Mouse (Mus musculus) liver, embryonic 16.5 days (tissue): ENCODE results near the gene Arhgef1. TPM values are rescaled to one million over a fixed set of nuclear protein-coding genes. Genes with fewer than 3 reads are reported as not detected.

Experiments
- ATAC-seq: fragments of 200-750 bp; cut with Nextera tagmentation; 2 replicates; pipeline ENCODE4 v1.8.0; 2017; ENCODE audit warnings: low read depth, mild to moderate bottlenecking, moderate number of reproducible peaks, moderate library complexity
- H3K27ac ChIP-seq: fragments of 300-500 bp; sonication (generic); 2 replicates; pipeline ENCODE4 v1.5.1; 2014; ENCODE audit warnings: mild to moderate bottlenecking, low read length
- H3K27me3 ChIP-seq: fragments of 300-500 bp; sonication (generic); 2 replicates; pipeline ENCODE4 v1.6.1; 2014; ENCODE audit warnings: low read depth, low read length, mixed read lengths; ENCODE audit not compliant: control insufficient read depth, insufficient read depth
- H3K36me3 ChIP-seq: fragments of 300-500 bp; sonication (generic); 2 replicates; pipeline ENCODE4 v1.6.1; 2014; ENCODE audit warnings: mild to moderate bottlenecking; ENCODE audit not compliant: control insufficient read depth, insufficient read depth
- H3K4me1 ChIP-seq: fragments of 300-500 bp; sonication (generic); 2 replicates; pipeline ENCODE4 v1.6.1; 2014; ENCODE audit warnings: low read depth, low read length, mixed read lengths; ENCODE audit not compliant: control insufficient read depth
- H3K4me2 ChIP-seq: fragments of 300-500 bp; sonication (generic); 2 replicates; pipeline ENCODE4 v1.6.1; 2014; ENCODE audit warnings: low read depth, low read length, mixed read lengths
- H3K4me3 ChIP-seq: fragments of 300-500 bp; sonication (generic); 2 replicates; pipeline ENCODE4 v1.5.1; 2014; ENCODE audit warnings: low read depth, mild to moderate bottlenecking, low read length
- H3K9ac ChIP-seq: fragments of 300-500 bp; sonication (generic); 2 replicates; pipeline ENCODE4 v1.6.1; 2014; ENCODE audit warnings: low read depth, low read length
- H3K9me3 ChIP-seq: fragments of 300-500 bp; sonication (generic); replicated peaks from 2 replicates; pipeline ENCODE4 v1.6.1; 2016; ENCODE audit warnings: low read length; ENCODE audit not compliant: control insufficient read depth
- WGBS: fragments of 180-500 bp; shearing (Covaris S2); extraction: QIAGEN DNeasy Blood & Tissue Kit; methylation state at CpG from one replicate; pipeline ENCODE4 v1.1.7; 2014; ENCODE audit not compliant: insufficient replicate concordance; 5-methylcytosine and 5-hydroxymethylcytosine counted together
- polyA plus RNA-seq: library from polyadenylated mRNA; unstranded; fragments of >200 nt; fragmentation: Nextera tagmentation; extraction: Ambion mirVana; gene quantifications from 2 replicates; pipeline ENCODE4 v1.2.1, GENCODE M21; 2015

Arhgef1 gene
- polyA plus RNA-seq, 1 experiment from 2014 or later = 38.0 TPM

- H3K4me2 ChIP-seq = no peak within 1 kb of the TSS
- no peak for ATAC-seq
- H3K4me1 ChIP-seq = no peaks in the 10 kb centered on the region
- H3K9ac ChIP-seq = no peak within 1 kb of the TSS
- peaks cover 15% of the 10 kb centered on the region for H3K27me3 ChIP-seq
- no peaks in the 10 kb centered on the region for H3K9me3 ChIP-seq
- no peak within 1 kb of the TSS for H3K4me3 ChIP-seq
- WGBS = 54% methylated on average over 41 of the region's 41 CpGs
- no peak within 1 kb of the TSS for H3K27ac ChIP-seq
- no peaks in the 10 kb centered on the region for H3K36me3 ChIP-seq
Measured at GRCm38 (mm10) chr7:24869532-24870165, 33.1 kb upstream of the Arhgef1 start, which contains the start of the genes Lypd4 and Dmrtc2. TSS of gene Lypd4 (minus strand) at chr7:24869941. TSS of gene Dmrtc2 (plus strand) at chr7:24870057.

- 55% methylated on average over 3 of the region's 3 CpGs for WGBS
- Histone ChIP-seq H3K9me3 (no peaks in the 10 kb centered on the region), H3K27me3 (peaks cover under 1% of the 10 kb centered on the region)
Measured at GRCm38 (mm10) chr7:24877588-24877987, 25.1 kb upstream of the Arhgef1 start.

GRCm38 (mm10) chr7:24879620-24880019 is 23.1 kb upstream of the Arhgef1 start:
- Histone ChIP-seq H3K9ac (no peak overlapping the region), H3K4me2 (no peak overlapping the region), H3K9me3 (no peaks in the 10 kb centered on the region), H3K36me3 (no peaks in the 10 kb centered on the region), H3K4me1 (peaks cover 7% of the 10 kb centered on the region), H3K27me3 (no peaks in the 10 kb centered on the region; the same call in 1 of the 2 replicates), H3K4me3 (no peak overlapping the region), H3K27ac (no peak overlapping the region)
- 56% methylated on average over 2 of the region's 2 CpGs for WGBS
- no peak for ATAC-seq

More at GRCm38 (mm10) chr7:24877588-24877987, 25.1 kb upstream of the Arhgef1 start:
- no peaks in the 10 kb centered on the region for H3K4me1 ChIP-seq
- no peak overlapping the region for H3K4me2 ChIP-seq
- H3K9ac ChIP-seq = no peak overlapping the region
- no peak overlapping the region for H3K4me3 ChIP-seq
- ATAC-seq = no peak
- no peak overlapping the region for H3K27ac ChIP-seq
- no peaks in the 10 kb centered on the region for H3K36me3 ChIP-seq

GRCm38 (mm10) chr7:24882416-24883199 is 20.1 kb upstream of the Arhgef1 start:
- Histone ChIP-seq H3K9me3 (no peaks in the 10 kb centered on the region), H3K4me1 (peaks cover 30% of the 10 kb centered on the region), H3K4me2 (no peak overlapping the region), H3K4me3 (no peak overlapping the region), H3K9ac (no peak overlapping the region), H3K27ac (no peak overlapping the region), H3K27me3 (no peaks in the 10 kb centered on the region), H3K36me3 (peaks cover 15% of the 10 kb centered on the region)
- no peak for ATAC-seq
- 82% methylated on average over 9 of the region's 9 CpGs for WGBS

GRCm38 (mm10) chr7:24883896-24884692 is 18.6 kb upstream of the Arhgef1 start, which contains the start of gene Rps19:
TSS of gene Rps19 (plus strand) at chr7:24884371.
- peaks cover 29% of the 10 kb centered on the region for H3K36me3 ChIP-seq
- H3K27me3 ChIP-seq = no peaks in the 10 kb centered on the region
- H3K9ac ChIP-seq = peak within 1 kb of the TSS; percentile 91
- peak within 1 kb of the TSS; percentile 98 for H3K27ac ChIP-seq
- H3K4me1 ChIP-seq = peaks cover 34% of the 10 kb centered on the region
- peak within 1 kb of the TSS; percentile 77 for H3K4me2 ChIP-seq
- peak; percentile 91 for ATAC-seq
- no peaks in the 10 kb centered on the region for H3K9me3 ChIP-seq
- H3K4me3 ChIP-seq = peak within 1 kb of the TSS; percentile 79
- WGBS = under 1% methylated on average over 57 of the region's 57 CpGs

GRCm38 (mm10) chr7:24884693-24885291 is 17.9 kb upstream of the Arhgef1 start:
- peaks cover 36% of the 10 kb centered on the region for H3K36me3 ChIP-seq
- H3K4me1 ChIP-seq = peaks cover 34% of the 10 kb centered on the region
- ATAC-seq = no peak
- under 1% methylated on average over 47 of the region's 47 CpGs for WGBS
- H3K4me3 ChIP-seq = peak overlapping the region; percentile 79
- H3K27ac ChIP-seq = peak overlapping the region; percentile 98
- peak overlapping the region; percentile 77 for H3K4me2 ChIP-seq
- H3K9ac ChIP-seq = peak overlapping the region; percentile 91
- no peaks in the 10 kb centered on the region for H3K27me3 ChIP-seq
- no peaks in the 10 kb centered on the region for H3K9me3 ChIP-seq

- Histone ChIP-seq H3K4me2 (peak overlapping the region; percentile 77), H3K27me3 (no peaks in the 10 kb centered on the region), H3K27ac (peak overlapping the region; percentile 98), H3K36me3 (peaks cover 42% of the 10 kb centered on the region), H3K9me3 (no peaks in the 10 kb centered on the region), H3K9ac (peak overlapping the region; percentile 91), H3K4me1 (peaks cover 34% of the 10 kb centered on the region), H3K4me3 (peak overlapping the region; percentile 79)
- WGBS = 10% methylated on average over 12 of the region's 12 CpGs
- no peak for ATAC-seq
Measured at GRCm38 (mm10) chr7:24885468-24886307, 17.0 kb upstream of the Arhgef1 start.

GRCm38 (mm10) chr7:24886308-24886633 is 16.4 kb upstream of the Arhgef1 start:
- Histone ChIP-seq H3K9ac (peak overlapping the region; percentile 91), H3K4me2 (peak overlapping the region; percentile 77), H3K4me3 (peak overlapping the region; percentile 79), H3K27me3 (no peaks in the 10 kb centered on the region), H3K4me1 (peaks cover 34% of the 10 kb centered on the region), H3K36me3 (peaks cover 42% of the 10 kb centered on the region), H3K27ac (peak overlapping the region; percentile 98), H3K9me3 (no peaks in the 10 kb centered on the region)
- ATAC-seq = no peak
- WGBS = 22% methylated on average over 4 of the region's 4 CpGs
